Mouse (Mus musculus): ENCODE results near the gene Bmx. TPM values are rescaled to one million over a fixed set of nuclear protein-coding genes. Genes with fewer than 3 reads are reported as not detected.

Gene Bmx
- 3.8 and 5.5 TPM in 2 replicates for polyA plus RNA-seq (2015; fragmentation: Nextera tagmentation; extraction: Ambion mirVana)

GRCm38 (mm10) chrX:164258057-164258456 lies at the start of gene Bmx:
Gene Bmx (minus strand): TSS chrX:164258193.
- Histone ChIP-seq H3K4me2 (ENCODE audit: low read depth, low read length) (peak within 1 kb of the TSS; percentile 26), H3K27me3 (ENCODE audit: control insufficient read depth, insufficient read depth, low read length) (no peaks in the 10 kb centered on the region), H3K9me3 (replicated peaks; ENCODE audit: control insufficient read depth, low read length) (no peaks in the 10 kb centered on the region), H3K4me1 (ENCODE audit: control insufficient read depth, insufficient read depth, low read length) (no peaks in the 10 kb centered on the region), H3K36me3 (ENCODE audit: control insufficient read depth, insufficient read depth) (no peaks in the 10 kb centered on the region), H3K27ac (ENCODE audit: low read length) (peak within 1 kb of the TSS; percentile 65), H3K4me3 (ENCODE audit: low read length) (peak within 1 kb of the TSS; percentile 12; the same call in 1 of the 2 replicates), H3K9ac (ENCODE audit: low read length) (0 out of 2 replicates have a peak within 1 kb of the TSS, but pooled peaks have one; percentile 21)
- WGBS: 43% methylated on average over 8 of the region's 8 CpGs
- ATAC-seq (replicated peaks; ENCODE audit: extremely low read depth, insufficient read depth, low FRiP score): peak; percentile 59

- ATAC-seq (replicated peaks; ENCODE audit: extremely low read depth, insufficient read depth, low FRiP score): no peak
- H3K27ac ChIP-seq (ENCODE audit: low read length): no peak overlapping the region
- H3K27me3 ChIP-seq (ENCODE audit: control insufficient read depth, insufficient read depth, low read length): no peaks in the 10 kb centered on the region
- no peak overlapping the region for H3K4me3 ChIP-seq (ENCODE audit: low read length)
- no peaks in the 10 kb centered on the region for H3K4me1 ChIP-seq (ENCODE audit: control insufficient read depth, insufficient read depth, low read length)
- H3K9me3 ChIP-seq (replicated peaks; ENCODE audit: control insufficient read depth, low read length): no peaks in the 10 kb centered on the region
- H3K36me3 ChIP-seq (ENCODE audit: control insufficient read depth, insufficient read depth): no peaks in the 10 kb centered on the region
- H3K9ac ChIP-seq (ENCODE audit: low read length): no peak overlapping the region
- WGBS: 44% methylated on average over 2 of the region's 2 CpGs
- H3K4me2 ChIP-seq (ENCODE audit: low read depth, low read length): no peak overlapping the region
These were observed 48.3 kb upstream of the Bmx start for GRCm38 (mm10) chrX:164306250-164306649.

- H3K4me3 ChIP-seq (ENCODE audit: low read length): no peak overlapping the region
- H3K36me3 ChIP-seq (ENCODE audit: control insufficient read depth, insufficient read depth): no peaks in the 10 kb centered on the region
- no peaks in the 10 kb centered on the region for H3K27me3 ChIP-seq (ENCODE audit: control insufficient read depth, insufficient read depth, low read length)
- no peak overlapping the region for H3K4me2 ChIP-seq (ENCODE audit: low read depth, low read length)
- no peak for ATAC-seq (replicated peaks; ENCODE audit: extremely low read depth, insufficient read depth, low FRiP score)
- 51% methylated on average over 5 of the region's 5 CpGs for WGBS
- H3K4me1 ChIP-seq (ENCODE audit: control insufficient read depth, insufficient read depth, low read length): no peaks in the 10 kb centered on the region
- no peak overlapping the region for H3K27ac ChIP-seq (ENCODE audit: low read length)
- no peaks in the 10 kb centered on the region for H3K9me3 ChIP-seq (replicated peaks; ENCODE audit: control insufficient read depth, low read length)
- H3K9ac ChIP-seq (ENCODE audit: low read length): no peak overlapping the region
These were observed 33.2 kb upstream of the Bmx start for GRCm38 (mm10) chrX:164291147-164291546.

- H3K27me3 ChIP-seq (ENCODE audit: control insufficient read depth, insufficient read depth, low read length): no peaks in the 10 kb centered on the region
- H3K9me3 ChIP-seq (replicated peaks; ENCODE audit: control insufficient read depth, low read length): no peaks in the 10 kb centered on the region
- 70% methylated on average over 3 of the region's 3 CpGs for WGBS
- no peak overlapping the region for H3K4me2 ChIP-seq (ENCODE audit: low read depth, low read length)
- no peak overlapping the region for H3K9ac ChIP-seq (ENCODE audit: low read length)
- H3K36me3 ChIP-seq (ENCODE audit: control insufficient read depth, insufficient read depth): no peaks in the 10 kb centered on the region
- H3K4me3 ChIP-seq (ENCODE audit: low read length): no peak overlapping the region
- no peak for ATAC-seq (replicated peaks; ENCODE audit: extremely low read depth, insufficient read depth, low FRiP score)
- no peaks in the 10 kb centered on the region for H3K4me1 ChIP-seq (ENCODE audit: control insufficient read depth, insufficient read depth, low read length)
- no peak overlapping the region for H3K27ac ChIP-seq (ENCODE audit: low read length)
These were observed 29.1 kb upstream of the Bmx start for GRCm38 (mm10) chrX:164287077-164287476.

GRCm38 (mm10) chrX:164283808-164284207 lies 25.8 kb upstream of the Bmx start:
- H3K9ac ChIP-seq (ENCODE audit: low read length): no peak overlapping the region
- H3K27me3 ChIP-seq (ENCODE audit: control insufficient read depth, insufficient read depth, low read length): no peaks in the 10 kb centered on the region
- 73% methylated on average over 4 of the region's 4 CpGs for WGBS
- no peak overlapping the region for H3K4me3 ChIP-seq (ENCODE audit: low read length)
- no peak overlapping the region for H3K4me2 ChIP-seq (ENCODE audit: low read depth, low read length)
- no peaks in the 10 kb centered on the region for H3K36me3 ChIP-seq (ENCODE audit: control insufficient read depth, insufficient read depth)
- H3K9me3 ChIP-seq (replicated peaks; ENCODE audit: control insufficient read depth, low read length): no peaks in the 10 kb centered on the region
- H3K4me1 ChIP-seq (ENCODE audit: control insufficient read depth, insufficient read depth, low read length): no peaks in the 10 kb centered on the region
- no peak overlapping the region for H3K27ac ChIP-seq (ENCODE audit: low read length)
- no peak for ATAC-seq (replicated peaks; ENCODE audit: extremely low read depth, insufficient read depth, low FRiP score)

GRCm38 (mm10) chrX:164280918-164281647 lies 23.1 kb upstream of the Bmx start:
- 54% methylated on average over 7 of the region's 7 CpGs for WGBS
- Histone ChIP-seq H3K4me1 (ENCODE audit: control insufficient read depth, insufficient read depth, low read length) (no peaks in the 10 kb centered on the region), H3K27me3 (ENCODE audit: control insufficient read depth, insufficient read depth, low read length) (no peaks in the 10 kb centered on the region), H3K27ac (ENCODE audit: low read length) (no peak overlapping the region), H3K9me3 (replicated peaks; ENCODE audit: control insufficient read depth, low read length) (no peaks in the 10 kb centered on the region), H3K4me3 (ENCODE audit: low read length) (no peak overlapping the region), H3K4me2 (ENCODE audit: low read depth, low read length) (no peak overlapping the region), H3K36me3 (ENCODE audit: control insufficient read depth, insufficient read depth) (no peaks in the 10 kb centered on the region), H3K9ac (ENCODE audit: low read length) (no peak overlapping the region)
- no peak for ATAC-seq (replicated peaks; ENCODE audit: extremely low read depth, insufficient read depth, low FRiP score)

- H3K36me3 ChIP-seq (ENCODE audit: control insufficient read depth, insufficient read depth): no peaks in the 10 kb centered on the region
- no peak for ATAC-seq (replicated peaks; ENCODE audit: extremely low read depth, insufficient read depth, low FRiP score)
- H3K27ac ChIP-seq (ENCODE audit: low read length): no peak overlapping the region
- no peak overlapping the region for H3K4me2 ChIP-seq (ENCODE audit: low read depth, low read length)
- 36% methylated on average over 3 of the region's 3 CpGs for WGBS
- H3K9ac ChIP-seq (ENCODE audit: low read length): no peak overlapping the region
- H3K4me1 ChIP-seq (ENCODE audit: control insufficient read depth, insufficient read depth, low read length): no peaks in the 10 kb centered on the region
- no peak overlapping the region for H3K4me3 ChIP-seq (ENCODE audit: low read length)
- H3K27me3 ChIP-seq (ENCODE audit: control insufficient read depth, insufficient read depth, low read length): no peaks in the 10 kb centered on the region
- no peaks in the 10 kb centered on the region for H3K9me3 ChIP-seq (replicated peaks; ENCODE audit: control insufficient read depth, low read length)
These were observed 17.5 kb upstream of the Bmx start for GRCm38 (mm10) chrX:164275536-164275935.

- Histone ChIP-seq H3K9me3 (replicated peaks; ENCODE audit: control insufficient read depth, low read length) (no peaks in the 10 kb centered on the region), H3K27ac (ENCODE audit: low read length) (no peak overlapping the region), H3K4me1 (ENCODE audit: control insufficient read depth, insufficient read depth, low read length) (no peaks in the 10 kb centered on the region), H3K36me3 (ENCODE audit: control insufficient read depth, insufficient read depth) (no peaks in the 10 kb centered on the region), H3K9ac (ENCODE audit: low read length) (no peak overlapping the region), H3K4me3 (ENCODE audit: low read length) (no peak overlapping the region), H3K27me3 (ENCODE audit: control insufficient read depth, insufficient read depth, low read length) (no peaks in the 10 kb centered on the region; the same call in 1 of the 2 replicates), H3K4me2 (ENCODE audit: low read depth, low read length) (no peak overlapping the region)
- WGBS: 81% methylated on average over 3 of the region's 3 CpGs
- ATAC-seq (replicated peaks; ENCODE audit: extremely low read depth, insufficient read depth, low FRiP score): no peak
These were observed 12.6 kb upstream of the Bmx start for GRCm38 (mm10) chrX:164270603-164271002.

GRCm38 (mm10) chrX:164269285-164269761 lies 11.3 kb upstream of the Bmx start, which contains the start of gene Pir:
Gene Pir (plus strand): TSS chrX:164269371.
- H3K27ac ChIP-seq (ENCODE audit: low read length): no peak within 1 kb of the TSS
- H3K27me3 ChIP-seq (ENCODE audit: control insufficient read depth, insufficient read depth, low read length): no peaks in the 10 kb centered on the region; the same call in 1 of the 2 replicates
- H3K9ac ChIP-seq (ENCODE audit: low read length): peak within 1 kb of the TSS; percentile 64
- peak; percentile 72 for ATAC-seq (replicated peaks; ENCODE audit: extremely low read depth, insufficient read depth, low FRiP score)
- H3K4me2 ChIP-seq (ENCODE audit: low read depth, low read length): peak within 1 kb of the TSS; percentile 59
- peak within 1 kb of the TSS; percentile 49 for H3K4me3 ChIP-seq (ENCODE audit: low read length)
- no peaks in the 10 kb centered on the region for H3K4me1 ChIP-seq (ENCODE audit: control insufficient read depth, insufficient read depth, low read length)
- H3K9me3 ChIP-seq (replicated peaks; ENCODE audit: control insufficient read depth, low read length): no peaks in the 10 kb centered on the region
- 18% methylated on average over 17 of the region's 20 CpGs for WGBS
- H3K36me3 ChIP-seq (ENCODE audit: control insufficient read depth, insufficient read depth): no peaks in the 10 kb centered on the region

All from heart, embryonic 16.5 days (tissue).